Mouse (Mus musculus): ENCODE data around the gene Qprt. TPM values are rescaled to one million over a fixed set of nuclear protein-coding genes. Genes with fewer than 3 reads are reported as not detected.

Gene Qprt
- polyA plus RNA-seq, 1 experiment: 1.5 TPM

GRCm38 (mm10) chr7:127112921-127113597 lies 9.0 kb downstream of the Qprt start:
- Histone ChIP-seq H3K4me1 (ENCODE audit: control insufficient read depth, insufficient read depth, insufficient read length, low read length) (no peaks in the 10 kb centered on the region), H3K27ac (replicated peaks; ENCODE audit: low read depth, low read length) (no peak overlapping the region), H3K4me3 (ENCODE audit: insufficient read depth, low read depth, low read length) (no peak overlapping the region)

- no peak overlapping the region for H3K4me3 ChIP-seq (ENCODE audit: insufficient read depth, low read depth, low read length)
- no peak overlapping the region for H3K27ac ChIP-seq (replicated peaks; ENCODE audit: low read depth, low read length)
- no peaks in the 10 kb centered on the region for H3K4me1 ChIP-seq (ENCODE audit: control insufficient read depth, insufficient read depth, insufficient read length, low read length)
These were observed 9.7 kb downstream of the Qprt start for GRCm38 (mm10) chr7:127112251-127112841.

- Histone ChIP-seq H3K4me3 (ENCODE audit: insufficient read depth, low read depth, low read length) (no peak overlapping the region), H3K27ac (replicated peaks; ENCODE audit: low read depth, low read length) (no peak overlapping the region), H3K4me1 (ENCODE audit: control insufficient read depth, insufficient read depth, insufficient read length, low read length) (no peaks in the 10 kb centered on the region)
These were observed 10.6 kb downstream of the Qprt start for GRCm38 (mm10) chr7:127111461-127111860.

- Histone ChIP-seq H3K4me3 (ENCODE audit: insufficient read depth, low read depth, low read length) (no peak overlapping the region), H3K4me1 (ENCODE audit: control insufficient read depth, insufficient read depth, insufficient read length, low read length) (no peaks in the 10 kb centered on the region)
These were observed 11.6 kb downstream of the Qprt start for GRCm38 (mm10) chr7:127110239-127111007.

GRCm38 (mm10) chr7:127105551-127105950 lies 16.5 kb downstream of the Qprt start:
- no peak overlapping the region for H3K4me3 ChIP-seq (ENCODE audit: insufficient read depth, low read depth, low read length)
- no peak overlapping the region for H3K27ac ChIP-seq (replicated peaks; ENCODE audit: low read depth, low read length)
- no peaks in the 10 kb centered on the region for H3K4me1 ChIP-seq (ENCODE audit: control insufficient read depth, insufficient read depth, insufficient read length, low read length)

More at GRCm38 (mm10) chr7:127110239-127111007, 11.6 kb downstream of the Qprt start:
- H3K27ac ChIP-seq (replicated peaks; ENCODE audit: low read depth, low read length): no peak overlapping the region

DNA sequence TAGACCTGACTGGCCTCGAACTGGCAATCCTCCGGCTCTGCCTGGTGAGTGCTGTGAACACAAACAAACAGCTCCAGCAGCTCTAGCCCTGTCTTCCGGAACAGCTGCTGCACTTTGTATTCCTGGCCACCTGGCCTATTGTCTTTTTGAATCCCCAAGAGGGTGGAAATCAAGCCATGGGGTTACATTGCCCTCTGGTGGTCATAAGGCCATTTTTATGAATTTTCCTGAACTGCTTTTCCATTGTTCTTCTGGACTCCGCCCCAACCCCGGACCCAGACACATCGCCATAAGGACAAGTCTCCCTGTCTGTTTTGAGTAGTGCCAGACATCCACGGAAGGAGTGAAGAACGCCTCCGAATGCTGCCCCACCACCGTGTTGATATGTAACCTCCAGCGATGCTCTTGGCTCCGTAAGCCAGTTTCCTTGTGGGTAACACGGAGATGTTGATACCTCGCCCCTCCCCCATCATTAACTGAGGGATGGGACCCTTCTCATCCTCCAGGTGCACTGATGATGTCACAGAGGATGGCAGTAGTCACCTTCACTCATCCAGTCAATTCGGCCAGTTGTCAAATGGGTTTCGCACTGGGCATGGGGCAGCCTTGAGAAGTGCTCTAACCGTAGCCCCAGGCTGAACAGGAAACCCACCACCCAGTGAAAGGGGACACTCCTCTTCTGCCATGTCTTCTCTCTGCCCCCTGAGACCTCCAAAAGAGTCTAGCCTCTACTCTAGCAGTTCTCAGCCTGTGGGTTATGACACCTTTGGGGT lies 17.3 kb downstream of the Qprt start:
- Histone ChIP-seq H3K4me3 (ENCODE audit: insufficient read depth, low read depth, low read length) (peak overlapping the region; percentile 44), H3K4me1 (ENCODE audit: control insufficient read depth, insufficient read depth, insufficient read length, low read length) (no peaks in the 10 kb centered on the region), H3K27ac (replicated peaks; ENCODE audit: low read depth, low read length) (no peak overlapping the region)

GRCm38 (mm10) chr7:127103960-127104359 lies 18.1 kb downstream of the Qprt start:
- no peak overlapping the region for H3K27ac ChIP-seq (replicated peaks; ENCODE audit: low read depth, low read length)
- no peak overlapping the region for H3K4me3 ChIP-seq (ENCODE audit: insufficient read depth, low read depth, low read length)
- no peaks in the 10 kb centered on the region for H3K4me1 ChIP-seq (ENCODE audit: control insufficient read depth, insufficient read depth, insufficient read length, low read length)

DNA sequence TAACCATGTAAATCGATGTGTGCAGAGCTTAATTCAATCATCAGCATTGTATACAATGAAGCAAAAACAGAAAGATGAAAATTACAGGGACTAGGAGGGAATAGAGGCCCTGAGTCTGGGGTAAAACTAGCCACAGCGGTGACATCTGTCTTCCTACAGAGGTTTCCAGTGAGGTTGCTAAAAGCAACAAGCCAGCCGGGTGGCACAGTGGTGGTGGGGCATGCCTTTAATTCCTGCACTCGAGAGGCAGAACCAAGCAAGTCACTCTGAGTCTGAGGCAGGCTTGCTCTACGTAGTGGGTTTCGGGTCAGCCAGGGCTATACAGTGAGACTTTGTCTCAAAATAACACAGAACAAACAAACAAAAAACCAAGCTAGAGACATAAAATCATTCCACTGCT lies 19.9 kb downstream of the Qprt start:
- H3K27ac ChIP-seq (replicated peaks; ENCODE audit: low read depth, low read length): no peak overlapping the region
- no peak overlapping the region for H3K4me3 ChIP-seq (ENCODE audit: insufficient read depth, low read depth, low read length)
- no peaks in the 10 kb centered on the region for H3K4me1 ChIP-seq (ENCODE audit: control insufficient read depth, insufficient read depth, insufficient read length, low read length)

- Histone ChIP-seq H3K27ac (replicated peaks; ENCODE audit: low read depth, low read length) (no peak overlapping the region), H3K4me1 (ENCODE audit: control insufficient read depth, insufficient read depth, insufficient read length, low read length) (no peaks in the 10 kb centered on the region), H3K4me3 (ENCODE audit: insufficient read depth, low read depth, low read length) (no peak overlapping the region)
These were observed 20.5 kb downstream of the Qprt start for GRCm38 (mm10) chr7:127101451-127102016.

DNA sequence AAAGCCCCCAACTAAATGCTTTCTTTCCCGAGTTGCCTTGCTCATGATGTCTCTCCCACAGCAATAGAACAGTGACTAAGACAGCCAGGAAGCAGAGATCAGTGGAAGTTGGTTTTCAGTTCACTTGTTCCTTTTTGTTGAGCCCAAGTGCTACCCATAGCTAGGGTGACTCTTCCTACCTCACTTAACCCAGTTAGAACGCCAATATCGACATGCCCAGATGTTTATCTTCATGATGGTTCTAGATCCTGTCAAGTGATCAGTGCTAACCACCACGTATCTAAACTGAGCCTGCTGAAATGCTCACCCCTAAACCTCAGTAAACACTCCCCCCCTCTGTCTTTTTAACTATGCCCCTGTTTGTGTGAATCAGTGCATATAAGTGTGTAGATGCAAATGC lies 22.5 kb downstream of the Qprt start:
- Histone ChIP-seq H3K4me1 (ENCODE audit: control insufficient read depth, insufficient read depth, insufficient read length, low read length) (no peaks in the 10 kb centered on the region), H3K27ac (replicated peaks; ENCODE audit: low read depth, low read length) (no peak overlapping the region), H3K4me3 (ENCODE audit: insufficient read depth, low read depth, low read length) (no peak overlapping the region)

DNA sequence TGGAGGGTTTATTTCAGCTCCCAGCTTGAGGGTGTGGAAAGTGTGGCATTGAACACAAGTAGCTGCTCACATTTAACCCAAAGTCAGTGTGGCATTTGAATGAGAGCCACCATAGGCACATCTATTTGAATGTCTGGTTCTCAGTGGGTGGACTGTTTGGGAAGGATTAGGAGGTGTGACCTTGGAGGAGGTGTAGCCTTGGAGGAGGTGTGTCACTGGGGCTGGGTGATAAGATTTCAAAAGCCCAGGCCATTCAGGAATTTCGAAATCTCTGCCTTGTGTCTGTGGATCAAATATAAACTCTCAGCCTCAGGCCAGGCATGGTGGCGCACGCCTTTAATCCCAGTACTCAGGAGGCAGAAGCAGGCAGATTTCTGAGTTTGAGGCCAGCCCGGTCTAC lies 23.1 kb downstream of the Qprt start:
- no peak overlapping the region for H3K4me3 ChIP-seq (ENCODE audit: insufficient read depth, low read depth, low read length)
- H3K27ac ChIP-seq (replicated peaks; ENCODE audit: low read depth, low read length): no peak overlapping the region
- no peaks in the 10 kb centered on the region for H3K4me1 ChIP-seq (ENCODE audit: control insufficient read depth, insufficient read depth, insufficient read length, low read length)

GRCm38 (mm10) chr7:127098521-127098920 lies 23.5 kb downstream of the Qprt start:
- Histone ChIP-seq H3K27ac (replicated peaks; ENCODE audit: low read depth, low read length) (no peak overlapping the region), H3K4me1 (ENCODE audit: control insufficient read depth, insufficient read depth, insufficient read length, low read length) (no peaks in the 10 kb centered on the region), H3K4me3 (ENCODE audit: insufficient read depth, low read depth, low read length) (no peak overlapping the region)

DNA sequence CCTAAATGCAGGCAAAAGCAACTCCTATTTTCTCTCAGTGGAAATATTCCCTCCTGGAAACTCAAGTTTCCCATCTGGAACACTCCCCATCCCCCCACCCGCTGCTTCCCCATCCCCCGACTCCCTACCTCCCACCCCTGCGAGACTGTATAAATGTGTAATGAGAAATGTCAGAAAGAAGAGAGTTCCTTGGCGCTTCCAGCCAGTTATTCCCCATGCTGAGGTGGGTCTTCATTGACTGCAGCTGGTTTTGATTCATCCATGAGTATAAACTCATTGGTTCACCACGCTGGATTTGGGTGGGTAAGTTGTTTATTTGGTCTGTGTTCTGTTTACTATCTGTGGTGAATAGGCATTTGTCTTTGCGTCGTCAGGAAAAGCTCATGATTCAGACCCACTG lies 25.6 kb downstream of the Qprt start:
- no peak overlapping the region for H3K27ac ChIP-seq (replicated peaks; ENCODE audit: low read depth, low read length)
- H3K4me1 ChIP-seq (ENCODE audit: control insufficient read depth, insufficient read depth, insufficient read length, low read length): no peaks in the 10 kb centered on the region
- no peak overlapping the region for H3K4me3 ChIP-seq (ENCODE audit: insufficient read depth, low read depth, low read length)

DNA sequence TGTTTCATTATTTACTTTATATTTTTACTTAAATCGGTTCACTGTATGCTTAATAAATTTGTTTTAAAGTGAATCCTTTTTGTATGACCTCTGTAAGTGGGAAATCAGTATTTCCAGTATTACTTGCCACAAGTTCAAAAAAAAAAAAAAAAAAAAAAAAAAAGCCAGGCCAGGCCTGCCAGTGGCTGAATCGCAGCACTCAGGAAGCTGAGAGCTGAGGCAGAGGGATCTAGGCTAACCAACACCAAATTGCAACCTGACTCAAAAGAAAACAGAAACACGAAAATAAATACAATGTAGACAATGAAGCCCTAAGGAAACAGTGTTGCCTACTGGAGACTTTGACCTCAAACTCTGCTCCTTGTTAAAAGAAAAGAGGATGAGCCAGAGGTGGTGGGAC lies 28.1 kb downstream of the Qprt start:
- Histone ChIP-seq H3K4me1 (ENCODE audit: control insufficient read depth, insufficient read depth, insufficient read length, low read length) (peaks cover 2% of the 10 kb centered on the region; the same call in 1 of the 2 replicates), H3K27ac (replicated peaks; ENCODE audit: low read depth, low read length) (no peak overlapping the region), H3K4me3 (ENCODE audit: insufficient read depth, low read depth, low read length) (no peak overlapping the region)

All from brown adipose tissue, adult 24 weeks (tissue).